Mouse (Mus musculus) urinary bladder, postnatal 25 days (tissue): Measurements from ENCODE around the gene Tcf12.

ENCODE experiments used
- DNase-seq: peaks from one replicate; pipeline ENCODE4 v3.0.0; 2022; ENCODE audit warnings: low spot score

The Tcf12 gene

DNA sequence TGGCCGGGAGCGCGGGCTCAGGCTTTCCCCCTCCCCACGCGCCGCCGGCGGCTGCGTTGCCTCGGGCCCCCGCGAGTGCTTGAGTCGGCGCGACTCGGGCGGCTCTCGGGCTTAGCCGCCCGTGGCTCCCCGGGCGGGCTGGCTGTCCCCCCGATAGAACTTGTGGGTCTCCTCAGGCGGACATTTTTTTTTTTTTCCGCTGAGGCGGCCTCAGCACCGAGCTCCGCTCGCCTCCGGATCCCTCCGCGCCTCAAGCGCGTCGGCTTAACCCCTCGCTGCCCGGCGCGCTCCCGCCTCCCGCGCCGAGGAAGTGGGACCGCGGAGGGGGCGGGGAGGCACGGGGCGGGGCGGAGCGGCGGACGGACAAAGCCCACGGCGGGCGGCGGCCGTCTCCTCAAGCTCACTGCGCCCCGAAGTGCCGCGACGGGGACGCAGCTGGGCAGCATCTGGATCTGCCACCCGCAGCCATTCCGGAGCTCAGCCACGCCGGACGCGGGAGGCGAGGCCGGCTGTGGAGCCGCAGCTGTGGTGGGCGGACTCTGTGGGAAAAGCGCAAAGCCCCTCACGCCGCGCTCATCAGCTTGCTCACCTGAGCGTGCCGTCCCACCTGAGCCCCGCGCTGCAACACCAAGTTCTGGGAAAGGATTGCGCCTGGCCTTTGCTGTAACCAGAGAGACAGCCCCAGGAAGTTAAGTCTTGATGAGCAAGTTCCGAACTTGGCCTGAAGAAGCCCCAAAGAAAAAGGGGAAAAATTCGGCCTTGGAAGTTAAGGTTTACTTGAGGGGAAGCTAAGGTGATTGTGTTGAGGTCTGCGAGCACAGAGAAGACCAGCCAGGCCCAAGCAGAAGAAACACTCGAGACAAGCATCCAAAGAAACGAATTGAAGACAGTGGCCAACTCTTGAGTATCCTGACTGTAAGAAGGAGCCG, at the start of gene Tcf12:
Gene Tcf12 (minus strand): TSS at position 250 of the 929 bp plus-strand sequence.
- DNase-seq: peak; percentile 80

DNA sequence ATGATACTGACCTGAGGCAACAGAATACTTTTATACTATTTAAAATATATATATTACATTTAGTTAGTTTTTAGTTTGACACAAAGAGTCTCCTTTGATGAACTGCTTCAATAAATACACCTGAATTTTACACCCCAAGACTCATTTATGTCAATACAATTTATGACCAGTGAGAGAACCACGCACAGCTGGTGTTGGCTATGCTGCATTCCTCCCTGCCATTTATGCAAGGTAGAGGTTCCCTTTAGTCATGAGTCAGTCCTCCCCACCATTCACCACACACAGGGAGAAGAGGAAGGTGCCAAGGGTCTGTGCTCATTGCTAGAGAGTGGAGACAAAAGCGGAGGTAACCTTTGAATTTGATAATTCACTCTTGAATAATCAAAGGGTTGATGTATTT, 46.7 kb upstream of the Tcf12 start:
- DNase-seq: no peak

DNA sequence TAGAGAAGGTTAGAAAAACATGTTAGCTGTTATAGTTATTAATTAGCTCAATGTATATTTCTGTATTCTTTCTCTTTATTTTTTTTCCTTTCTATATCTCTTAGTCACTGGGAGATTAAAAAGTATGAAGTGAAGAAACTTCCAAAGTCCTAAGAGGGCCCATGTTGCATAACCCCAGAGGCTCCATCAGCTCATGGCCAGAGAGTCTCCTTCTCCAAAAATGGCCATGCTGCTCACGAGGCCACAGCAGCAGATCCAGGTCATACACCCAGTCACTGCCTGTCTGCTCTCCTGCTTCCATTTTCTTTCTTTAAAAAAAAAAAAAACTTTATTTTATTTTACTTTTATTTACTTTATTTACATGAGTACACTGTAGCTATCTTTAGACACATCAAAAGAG, 45.4 kb upstream of the Tcf12 start:
- no peak for DNase-seq

DNA sequence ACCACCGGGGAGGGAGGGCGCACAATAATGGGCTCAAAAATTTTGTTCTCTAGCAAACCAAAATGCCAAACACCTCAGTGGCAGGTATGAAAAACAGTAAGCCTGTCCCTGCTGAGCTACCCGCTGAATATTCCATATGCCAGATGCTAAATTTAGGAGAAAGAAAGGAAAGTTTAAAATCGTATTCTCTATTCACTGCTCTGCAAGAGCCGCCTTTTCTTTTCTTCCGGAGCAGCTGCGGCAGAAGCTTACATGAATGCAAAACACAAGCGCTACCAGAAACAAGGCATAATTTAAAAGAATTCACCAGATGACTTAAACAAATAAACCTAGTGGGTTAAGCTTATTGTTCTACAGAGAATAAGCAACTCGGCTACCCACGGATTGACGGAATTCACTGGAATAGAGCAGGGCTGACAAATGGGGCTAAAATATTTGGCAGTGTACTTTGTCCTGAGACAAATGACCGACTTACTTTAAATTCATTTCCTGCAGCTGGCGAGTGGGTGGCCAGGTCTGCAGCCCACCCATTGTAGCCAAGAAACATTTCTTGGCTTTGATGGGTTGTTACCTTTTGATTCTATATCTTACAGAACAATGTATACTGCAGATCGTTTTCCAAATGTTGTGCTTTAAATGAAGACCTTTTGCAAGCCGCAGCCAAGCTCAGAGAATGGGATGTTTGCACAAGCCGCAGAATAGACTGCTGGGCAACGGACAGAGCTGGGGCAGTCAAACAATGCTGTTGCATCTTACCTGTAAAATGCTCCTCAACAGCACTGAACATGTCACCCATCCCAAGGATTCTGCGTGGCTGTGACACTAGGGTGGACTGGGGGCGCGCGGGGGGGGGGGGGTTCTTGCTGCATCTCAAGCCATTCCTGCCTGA, 43.8 kb upstream of the Tcf12 start:
- DNase-seq: no peak

DNA sequence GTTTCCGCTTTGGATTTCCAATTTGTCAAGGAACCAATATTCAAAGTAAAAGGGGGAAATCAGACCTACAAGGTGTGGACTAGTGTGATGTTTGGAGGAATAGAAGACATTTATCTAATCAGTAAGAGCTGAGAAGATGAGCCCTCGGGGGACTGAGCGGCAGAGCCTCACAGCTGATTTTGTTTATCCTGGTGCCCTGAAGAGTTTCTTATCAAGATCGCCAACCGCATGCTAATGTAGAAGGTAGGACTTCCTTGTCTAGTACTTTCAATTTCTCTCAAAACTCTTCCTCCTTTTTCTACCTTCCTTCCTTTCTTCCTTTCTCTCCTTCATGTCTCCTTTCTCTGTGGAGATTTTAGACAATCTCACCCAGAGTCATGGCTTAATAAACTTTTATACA, 32.5 kb upstream of the Tcf12 start:
- DNase-seq: no peak

DNA sequence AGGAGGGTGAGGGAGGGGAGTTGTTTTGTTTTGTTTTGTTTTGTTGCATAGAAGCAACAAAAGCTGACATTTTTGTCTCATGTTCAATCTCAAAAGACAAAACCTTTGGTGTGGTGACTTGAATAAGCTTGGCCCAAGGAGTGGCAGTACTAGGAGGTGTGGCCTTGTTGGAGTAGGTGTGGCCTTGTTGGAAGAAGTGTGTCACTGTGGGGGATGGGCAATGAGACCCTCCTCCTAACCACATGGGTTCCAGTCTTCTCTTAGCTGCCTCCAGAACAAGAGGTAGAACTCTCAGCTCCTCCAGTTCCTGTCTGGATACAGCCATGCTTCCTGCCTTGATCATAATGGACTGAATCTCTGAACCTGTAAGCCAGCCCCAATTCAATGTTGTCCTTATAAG, 26.2 kb upstream of the Tcf12 start:
- no peak for DNase-seq

DNA sequence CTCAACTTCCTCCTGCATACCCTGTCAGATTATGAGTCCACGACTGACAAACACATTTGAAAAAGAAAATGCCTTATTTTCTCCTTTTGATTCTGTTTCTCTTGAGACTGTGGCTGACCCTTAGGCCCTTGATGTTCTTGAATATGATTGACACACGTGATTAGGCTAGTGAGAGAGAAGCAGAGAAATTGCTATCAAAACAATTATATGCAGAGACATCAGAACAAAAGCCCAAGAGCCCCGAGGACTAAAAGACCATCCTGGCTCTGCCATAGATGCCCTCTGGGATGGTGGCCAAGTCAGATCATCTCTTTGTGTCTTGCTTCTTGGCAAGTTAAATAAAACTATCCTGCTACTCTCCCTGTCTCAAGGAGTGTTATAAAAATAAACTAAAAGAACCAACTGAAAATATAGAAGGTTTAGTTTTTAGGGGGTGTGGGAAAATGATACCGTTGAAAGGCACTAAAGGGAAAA, 22.1 kb upstream of the Tcf12 start:
- no peak for DNase-seq

- DNase-seq: peak; percentile 84
These were observed 21.6 kb upstream of the Tcf12 start for GRCm38 (mm10) chr9:72133089-72133771.

DNA sequence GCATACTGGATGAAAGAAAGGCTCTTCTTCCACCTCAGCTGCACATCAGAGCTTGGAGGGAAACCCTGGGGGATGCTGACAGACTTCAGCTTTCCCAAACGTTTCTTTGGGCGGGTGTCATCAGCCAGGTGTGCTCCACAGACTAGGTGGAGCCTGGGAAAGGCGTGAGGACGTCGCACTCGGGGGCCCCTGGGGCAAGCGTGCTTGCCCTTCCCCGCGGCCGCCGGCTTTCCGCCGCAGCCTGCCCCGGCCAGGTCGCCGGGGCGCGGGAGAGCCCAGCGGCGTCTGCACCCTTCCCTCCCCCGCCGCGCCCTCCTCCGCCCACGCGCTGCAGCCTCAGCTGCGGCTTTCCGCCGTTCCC, 21.0 kb upstream of the Tcf12 start:
- no peak for DNase-seq

DNA sequence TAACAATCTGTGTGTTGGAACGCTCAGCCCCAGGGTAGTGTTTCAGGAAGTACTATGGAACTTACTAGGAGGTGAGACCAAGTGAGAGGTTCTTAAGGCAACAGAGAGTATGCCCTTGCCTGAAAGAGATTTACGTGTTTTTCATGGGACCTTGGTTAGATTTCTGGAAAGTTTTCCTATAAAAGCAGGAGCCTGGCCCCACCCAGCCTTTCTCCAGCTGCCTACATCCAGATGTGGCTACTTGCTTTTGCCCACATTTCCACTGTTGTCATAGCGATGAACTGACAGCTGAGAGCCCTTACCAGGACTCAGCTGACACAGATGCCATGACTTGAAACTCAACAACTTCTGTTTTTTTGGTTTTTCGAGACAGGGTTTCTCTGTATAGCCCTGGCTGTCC, 18.2 kb upstream of the Tcf12 start:
- DNase-seq: no peak

DNA sequence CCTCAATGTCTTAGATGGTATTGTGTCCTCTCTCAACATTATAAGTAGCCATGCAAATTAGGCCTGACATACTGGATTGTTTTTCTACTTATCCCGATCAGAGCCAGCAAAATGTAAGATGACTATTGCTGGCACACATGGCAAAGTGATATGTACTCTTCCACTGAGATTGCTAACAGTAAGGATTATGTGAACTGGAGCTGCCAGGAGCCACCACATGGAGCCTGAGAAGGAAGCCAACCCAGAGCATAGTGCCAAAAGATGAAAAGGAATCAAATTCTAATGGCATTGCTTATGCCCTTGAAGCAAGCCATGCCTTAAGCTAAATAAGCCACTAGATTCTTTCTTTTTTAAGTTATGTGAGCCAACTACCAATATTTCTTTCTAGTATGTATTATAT, 13.8 kb upstream of the Tcf12 start:
- DNase-seq: no peak

DNA sequence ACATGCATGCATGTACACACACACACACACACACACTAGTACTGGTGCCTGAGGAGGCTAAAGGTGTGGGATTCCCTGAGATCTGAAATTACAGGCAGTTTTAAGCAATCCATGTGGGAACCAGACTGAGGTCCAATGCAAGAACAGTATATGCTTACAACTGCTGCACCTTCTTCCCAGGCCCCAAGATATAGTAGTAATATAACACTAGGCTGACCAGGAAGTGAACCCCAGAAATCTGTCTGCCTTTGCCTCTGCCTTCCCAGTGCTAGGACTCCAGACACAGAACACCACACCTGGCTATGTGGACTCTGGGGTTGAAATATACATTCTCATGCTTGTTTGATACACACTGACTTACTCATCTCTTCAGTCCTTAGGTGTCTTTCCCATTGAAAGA, 6.8 kb upstream of the Tcf12 start:
- DNase-seq: no peak

- peak; percentile 56 for DNase-seq
These were observed 558 bp downstream of the Tcf12 start for GRCm38 (mm10) chr9:72111004-72111621.

GRCm38 (mm10) chr9:72110627-72111003, 1.1 kb downstream of the Tcf12 start:
- peak; percentile 17 for DNase-seq

- DNase-seq: no peak
These were observed 8.2 kb downstream of the Tcf12 start for GRCm38 (mm10) chr9:72103471-72103870.

- DNase-seq: no peak
These were observed 11.6 kb downstream of the Tcf12 start for GRCm38 (mm10) chr9:72099945-72100685.

DNA sequence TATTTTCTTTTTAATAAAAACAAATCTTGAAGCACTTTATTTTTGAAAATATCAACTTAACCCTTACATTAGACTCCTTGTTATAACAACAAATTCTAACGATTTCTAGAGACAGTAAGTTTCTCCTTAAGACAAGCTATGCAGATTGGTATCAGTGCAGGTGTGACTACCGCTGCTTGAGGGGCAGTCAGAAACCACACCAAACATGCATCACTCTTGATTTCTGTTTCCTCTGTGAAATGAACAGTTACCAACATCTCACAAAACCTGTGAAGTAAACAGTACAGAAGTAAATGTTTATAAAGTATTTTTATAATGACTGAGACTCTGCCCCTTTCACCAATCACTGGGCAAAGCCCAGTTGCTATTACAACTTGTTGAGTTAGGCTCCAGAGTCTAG, 13.6 kb downstream of the Tcf12 start:
- no peak for DNase-seq

GRCm38 (mm10) chr9:72097083-72097482, 14.6 kb downstream of the Tcf12 start:
- DNase-seq: no peak

- no peak for DNase-seq
These were observed 17.0 kb downstream of the Tcf12 start for GRCm38 (mm10) chr9:72094675-72095074.

DNA sequence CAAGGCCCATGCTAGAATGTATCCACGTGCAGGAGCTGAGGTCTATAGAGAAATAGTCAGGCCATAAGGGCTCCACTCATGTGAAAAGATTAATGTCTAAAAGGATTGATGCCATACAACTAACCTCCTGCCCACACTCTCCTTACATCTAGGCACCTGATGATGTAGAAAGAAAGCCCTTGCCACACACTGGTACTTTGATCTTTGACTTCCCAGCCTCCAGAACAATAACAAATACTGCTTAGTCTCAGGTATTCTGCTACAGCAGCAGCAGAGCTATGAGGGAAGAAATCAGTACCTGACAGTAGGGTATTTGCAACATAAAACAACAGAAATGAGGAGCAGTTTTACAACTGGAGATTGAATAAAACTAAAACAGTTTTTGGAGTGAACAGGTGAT, 19.5 kb downstream of the Tcf12 start:
- no peak for DNase-seq
